Mouse (Mus musculus) urinary bladder, postnatal 14 days (tissue): Measurements from ENCODE around the gene Lbx2.

ENCODE experiments used
- DNase-seq: peaks from one replicate; pipeline ENCODE4 v3.0.0; 2021; ENCODE audit warnings: low spot score

The Lbx2 gene

DNA sequence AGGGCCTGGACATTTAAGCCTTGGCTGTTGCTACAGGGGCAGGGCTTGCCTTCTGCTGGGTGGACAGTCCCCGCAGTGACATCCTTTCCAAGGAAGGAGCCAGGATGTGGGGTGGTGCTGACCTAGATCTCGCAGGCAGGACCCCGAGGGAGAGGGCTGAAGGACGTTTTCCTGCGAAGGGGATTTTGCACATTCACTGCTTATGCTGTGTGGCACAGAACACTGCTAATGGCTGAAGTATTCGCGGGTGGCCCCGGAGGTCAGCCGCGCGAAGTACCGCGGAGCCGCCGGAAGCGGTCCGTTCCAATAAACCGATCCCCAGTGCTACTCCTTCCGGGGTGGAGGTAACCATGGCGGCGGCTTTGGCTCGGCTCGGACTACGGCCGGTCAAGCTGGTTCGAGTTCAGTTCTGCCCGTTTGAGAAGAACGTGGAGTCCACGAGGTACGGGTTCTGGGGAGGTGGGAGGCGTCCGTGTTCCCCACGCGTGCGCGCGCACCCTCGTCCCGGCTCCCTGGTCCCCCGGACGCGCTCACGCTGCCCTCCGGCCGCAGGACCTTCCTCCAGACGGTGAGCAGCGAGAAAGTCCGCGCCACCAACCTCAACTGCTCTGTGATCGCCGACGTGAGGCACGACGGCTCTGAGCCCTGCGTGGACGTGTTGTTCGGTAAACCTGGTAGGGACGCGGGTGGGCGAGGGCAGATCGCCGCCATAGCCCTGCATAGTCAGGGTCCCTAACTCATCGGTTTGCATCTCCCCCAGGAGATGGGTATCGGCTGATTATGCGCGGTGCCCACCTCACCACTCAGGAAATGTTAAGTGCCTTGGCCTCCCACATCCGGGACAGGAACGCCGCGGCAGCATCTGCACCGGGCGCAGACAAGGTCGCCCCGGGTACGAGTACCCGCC lies 22.8 kb downstream of the Lbx2 start, which contains the start of gene Mrpl53:
Mrpl53 (plus strand) TSS at position 279 of the 907 bp plus-strand sequence.
- peak; percentile 81 for DNase-seq

DNA sequence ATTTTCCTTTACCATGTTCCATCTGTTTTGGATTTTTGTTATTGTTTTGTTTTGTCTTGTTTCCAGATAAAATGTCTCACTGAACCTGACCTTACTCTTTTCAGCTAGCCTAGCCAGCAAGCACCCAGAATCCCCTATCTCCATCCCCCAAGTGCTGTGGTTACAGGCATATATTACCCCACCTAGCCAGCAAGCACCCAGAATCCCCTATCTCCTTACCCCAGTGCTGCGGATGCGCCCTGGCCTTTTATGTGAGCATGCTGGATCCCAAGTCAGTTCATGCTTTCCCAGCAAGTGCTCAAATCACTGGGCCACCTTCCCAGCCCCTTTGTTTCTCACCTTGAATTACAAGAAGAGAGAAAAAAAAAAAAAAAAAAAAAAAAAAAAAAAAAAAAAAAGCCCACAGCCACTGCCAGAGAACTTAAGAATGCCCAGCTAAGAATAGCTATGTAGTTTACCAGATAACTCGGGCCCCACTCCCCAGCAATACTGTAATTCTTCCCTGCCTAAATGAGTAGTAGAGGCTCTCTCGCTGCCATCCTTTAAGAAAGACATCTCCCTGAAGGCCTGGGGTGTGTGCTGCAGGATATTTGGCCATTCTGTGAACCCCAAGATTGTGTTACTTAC lies 25.5 kb downstream of the Lbx2 start:
- no peak for DNase-seq

DNA sequence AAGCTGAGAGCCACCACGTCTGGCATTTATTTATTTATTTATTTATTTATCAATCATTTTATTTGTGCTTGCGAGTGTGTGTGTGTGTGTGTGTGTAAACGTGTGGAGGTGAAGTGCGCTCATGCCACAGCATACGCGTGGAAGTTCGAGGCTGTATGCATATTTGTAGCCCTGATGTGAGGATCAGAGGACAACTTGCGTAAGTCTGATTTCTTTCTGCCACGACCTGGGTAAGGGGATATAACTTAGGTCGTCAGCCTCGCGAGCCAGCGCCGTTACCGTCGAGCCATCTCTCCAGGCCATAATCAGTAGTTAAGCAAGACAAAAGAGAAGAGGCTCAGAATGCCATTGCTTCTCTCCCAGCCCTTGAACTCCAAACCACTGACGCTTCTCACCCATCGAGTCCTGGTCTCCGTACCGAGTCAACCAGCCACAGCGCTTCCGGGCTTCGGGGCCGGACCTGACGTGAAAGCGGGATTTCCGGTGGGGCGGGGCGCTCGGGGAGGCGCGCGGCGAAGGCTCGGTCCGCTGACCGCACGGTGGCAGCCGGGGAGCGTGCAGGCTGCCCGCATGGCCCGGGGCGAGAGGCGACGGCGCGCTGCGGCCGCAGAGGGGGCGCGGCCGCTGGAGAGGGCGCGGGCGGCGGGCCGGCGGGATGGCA lies 29.0 kb downstream of the Lbx2 start, which contains the start of gene Mogs:
Mogs (plus strand) TSS at position 486 of the 661 bp plus-strand sequence.
- peak; percentile 95 for DNase-seq

DNA sequence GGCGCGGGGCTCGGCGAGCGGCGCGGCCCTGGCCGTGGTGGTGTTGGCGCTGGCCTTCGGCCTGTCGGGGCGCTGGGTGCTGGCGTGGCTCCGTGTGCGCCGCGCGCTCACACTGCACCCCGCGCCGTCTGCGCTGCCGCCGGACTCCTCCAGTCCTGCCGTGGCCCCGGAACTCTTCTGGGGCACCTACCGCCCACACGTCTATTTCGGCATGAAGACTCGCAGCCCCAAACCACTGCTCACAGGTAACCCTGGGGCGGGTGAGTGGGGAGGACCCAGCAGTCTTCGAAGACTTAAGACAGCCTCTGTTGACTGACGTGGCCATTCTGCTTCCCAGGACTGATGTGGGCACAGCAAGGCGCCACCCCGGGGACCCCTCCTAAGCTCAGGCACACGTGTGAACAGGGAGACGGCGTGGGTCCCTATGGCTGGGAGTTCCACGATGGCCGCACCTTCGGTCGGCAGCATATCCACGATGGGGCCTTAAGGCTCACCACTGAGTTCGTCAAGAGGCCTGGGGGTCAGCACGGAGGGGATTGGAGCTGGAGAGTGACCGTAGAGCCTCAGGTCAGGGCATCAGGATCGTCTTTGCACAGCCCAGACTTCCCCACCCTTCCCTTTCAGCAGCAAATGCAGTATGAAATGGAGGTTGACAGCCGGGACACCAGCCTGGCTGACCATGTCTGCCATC lies 29.7 kb downstream of the Lbx2 start:
- DNase-seq = no peak

DNA sequence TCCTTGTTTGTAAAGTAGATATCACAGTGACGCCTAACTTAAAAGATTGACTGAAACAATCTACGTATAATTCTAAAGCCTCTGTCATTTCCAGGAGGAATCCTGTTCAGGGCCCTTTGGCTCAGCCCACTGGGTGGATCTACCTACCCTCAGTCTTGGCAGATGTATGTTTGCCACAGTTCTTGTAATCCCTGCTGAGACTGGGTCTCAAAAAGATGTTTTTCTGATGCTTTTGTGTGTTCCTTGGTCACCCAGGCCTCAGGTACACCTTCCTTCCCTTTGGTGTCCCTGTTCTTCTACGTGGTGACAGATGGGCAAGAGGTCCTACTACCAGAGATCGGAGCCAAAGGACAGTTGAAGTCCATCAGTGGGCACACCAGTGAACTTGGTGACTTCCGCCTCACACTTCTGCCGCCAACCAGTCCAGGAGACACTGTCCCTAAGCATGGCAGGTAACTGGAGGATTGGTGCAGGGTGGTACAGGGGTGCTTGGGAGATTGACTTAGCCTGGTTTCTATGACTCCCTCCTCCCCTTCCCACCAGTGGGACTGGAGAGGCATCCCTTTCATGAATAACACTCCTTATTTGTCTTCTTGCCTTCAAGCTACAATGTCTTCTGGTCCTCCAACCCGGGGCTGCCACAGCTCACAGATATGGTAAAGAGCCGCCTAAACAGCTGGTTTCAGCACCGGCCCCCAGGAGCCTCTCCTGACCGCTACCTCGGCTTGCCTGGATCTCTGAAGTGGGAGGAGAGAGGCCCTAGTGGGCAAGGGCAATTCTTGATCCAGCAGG lies 30.4 kb downstream of the Lbx2 start:
- DNase-seq = no peak

DNA sequence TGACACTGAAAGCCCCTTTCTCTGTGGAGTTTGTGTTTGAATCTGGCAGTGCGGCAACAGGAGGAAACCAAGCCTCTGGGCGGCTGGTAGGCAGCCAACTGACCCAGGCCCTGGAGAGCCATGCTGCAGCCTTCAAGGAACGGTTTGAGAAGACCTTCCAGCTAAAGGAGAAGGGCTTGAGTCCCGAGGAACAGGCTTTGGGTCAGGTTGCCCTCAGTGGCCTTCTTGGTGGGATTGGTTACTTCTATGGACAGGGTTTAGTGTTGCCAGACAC lies 30.9 kb downstream of the Lbx2 start:
- no peak for DNase-seq

DNA sequence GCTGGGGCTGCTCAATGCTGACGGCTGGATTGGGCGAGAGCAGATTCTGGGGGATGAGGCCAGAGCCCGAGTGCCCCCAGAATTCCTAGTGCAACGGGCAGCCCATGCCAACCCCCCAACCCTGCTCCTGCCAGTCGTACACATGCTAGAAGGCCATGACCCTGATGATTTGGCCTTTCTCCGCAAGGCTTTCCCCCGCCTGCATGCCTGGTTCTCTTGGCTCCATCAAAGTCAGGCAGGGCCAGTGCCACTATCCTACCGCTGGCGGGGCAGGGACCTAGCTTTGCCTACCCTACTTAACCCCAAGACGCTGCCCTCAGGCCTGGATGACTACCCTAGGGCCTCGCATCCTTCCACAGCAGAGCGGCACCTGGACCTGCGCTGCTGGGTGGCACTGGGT lies 31.4 kb downstream of the Lbx2 start:
- DNase-seq = no peak

DNA sequence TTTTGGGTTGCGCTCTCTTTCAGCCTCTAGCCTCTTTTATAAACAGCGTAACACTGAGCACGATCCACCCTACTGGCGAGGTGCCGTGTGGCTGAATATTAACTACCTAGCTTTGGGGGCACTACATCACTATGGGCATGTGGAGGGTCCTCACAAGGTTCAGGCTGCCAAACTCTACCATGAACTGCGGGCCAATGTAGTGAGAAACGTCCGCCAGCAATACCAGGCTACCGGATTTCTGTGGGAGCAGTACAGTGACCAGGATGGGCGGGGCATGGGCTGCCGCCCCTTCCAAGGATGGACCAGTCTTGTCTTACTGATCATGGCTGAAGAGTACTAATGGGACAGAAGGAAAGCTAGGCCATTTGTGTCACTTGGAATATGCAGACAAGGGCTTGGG lies 32.2 kb downstream of the Lbx2 start:
- DNase-seq = no peak

DNA sequence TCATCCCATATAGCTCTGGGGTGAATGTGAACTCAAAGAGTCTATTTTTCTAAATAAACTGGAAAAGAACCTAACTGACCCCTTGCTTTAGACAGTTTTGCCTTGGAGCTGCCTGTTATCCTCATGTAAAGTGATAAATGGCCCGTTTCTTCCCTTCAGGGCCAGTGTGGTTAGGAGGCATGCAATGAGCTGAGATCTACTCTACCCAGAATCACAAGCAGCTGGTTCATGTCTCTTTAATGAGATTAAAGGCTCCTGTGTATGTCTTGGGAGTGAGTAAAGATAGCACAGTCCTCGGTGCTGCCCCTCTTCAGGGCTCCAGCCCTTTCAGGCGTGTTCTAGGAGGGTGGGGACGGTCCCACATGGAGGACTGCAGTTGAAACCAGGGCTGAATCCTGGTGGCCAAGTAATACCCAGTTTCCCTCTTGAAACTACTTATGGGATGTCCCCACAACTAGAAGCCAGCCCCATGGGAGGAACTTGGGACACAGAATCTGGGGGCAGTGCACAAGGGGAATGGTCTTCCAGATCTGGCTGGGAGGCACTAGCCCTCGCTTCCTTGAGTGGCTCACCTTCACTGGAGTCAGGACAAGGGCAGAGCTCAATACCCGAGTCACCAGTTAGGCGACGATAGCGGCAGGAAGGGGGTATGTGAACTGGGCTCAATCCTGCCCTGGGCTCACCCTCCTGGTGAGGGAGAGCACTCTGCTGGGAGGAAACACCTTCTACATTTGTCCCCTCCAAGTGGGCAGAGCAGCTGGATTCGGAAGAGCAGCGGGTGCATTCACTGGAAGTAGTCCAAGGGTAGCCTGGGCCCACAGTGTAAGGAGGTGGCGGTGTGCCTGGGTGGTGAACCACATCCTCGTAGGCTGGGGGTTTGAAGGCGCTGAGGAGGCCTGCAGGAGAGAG lies 32.9 kb downstream of the Lbx2 start:
- DNase-seq = no peak

DNA sequence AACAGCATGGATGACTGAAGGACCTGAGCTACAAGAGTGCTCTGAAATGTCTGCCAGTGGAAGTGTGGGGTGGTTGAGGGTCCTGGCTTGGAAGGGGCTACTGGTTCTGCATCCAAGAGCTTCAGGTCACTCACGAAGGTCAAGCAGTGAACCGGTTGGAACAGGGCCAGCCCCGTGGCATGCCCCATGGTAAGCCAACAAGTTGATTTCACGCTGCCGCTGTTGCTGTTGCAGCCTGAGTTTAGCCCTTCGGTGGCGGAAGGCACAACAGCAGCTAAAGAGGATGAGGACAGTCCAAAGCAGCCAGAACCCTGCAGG lies 33.5 kb downstream of the Lbx2 start:
- DNase-seq = no peak

DNA sequence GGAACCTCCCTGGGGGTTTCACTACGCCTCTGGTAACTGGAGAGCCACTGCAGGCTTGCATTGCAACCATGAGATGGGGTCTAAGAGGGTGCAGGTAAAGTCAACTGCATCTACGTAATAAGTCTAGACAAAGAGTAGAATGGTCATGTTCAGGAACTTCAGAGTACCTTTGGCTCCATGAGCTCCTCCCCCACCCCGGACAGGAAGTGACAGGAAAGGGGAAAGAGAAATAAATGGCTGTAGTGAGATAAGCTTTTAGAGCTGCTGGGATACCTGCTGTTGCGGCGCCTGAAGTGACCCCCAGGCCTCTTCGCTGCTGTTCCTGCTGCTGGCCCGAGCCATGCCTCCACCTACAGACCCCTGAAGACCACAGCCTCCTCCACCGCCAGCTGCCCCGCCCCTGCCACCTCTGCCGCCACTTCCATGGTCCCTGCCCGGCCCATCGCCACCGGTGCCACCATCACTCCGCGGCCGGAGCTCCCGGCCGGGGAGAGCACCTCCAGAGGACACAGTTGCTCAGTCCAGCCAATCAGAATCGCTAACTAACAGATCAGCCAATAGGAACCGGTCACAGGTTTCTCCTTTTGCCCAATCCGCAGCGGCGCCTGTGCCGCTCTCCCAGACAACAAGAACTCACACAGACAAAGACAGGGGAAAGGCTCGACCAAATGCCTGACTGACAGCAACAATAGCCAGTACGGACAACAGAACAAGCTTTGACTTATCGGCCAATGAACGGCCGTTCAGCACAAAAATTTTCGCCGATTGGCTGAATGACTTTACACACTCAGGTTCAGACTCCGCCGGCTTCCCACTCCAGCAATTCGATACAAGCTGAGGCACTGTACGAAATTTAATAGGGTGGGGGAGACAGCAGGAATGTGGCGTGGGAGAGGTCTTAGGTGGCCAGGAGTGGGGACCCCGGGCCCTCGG lies 35.0 kb downstream of the Lbx2 start, which contains the start of gene Wbp1:
Wbp1 (minus strand) TSS at position 630 of the 933 bp plus-strand sequence.
- peak; percentile 94 for DNase-seq

DNA sequence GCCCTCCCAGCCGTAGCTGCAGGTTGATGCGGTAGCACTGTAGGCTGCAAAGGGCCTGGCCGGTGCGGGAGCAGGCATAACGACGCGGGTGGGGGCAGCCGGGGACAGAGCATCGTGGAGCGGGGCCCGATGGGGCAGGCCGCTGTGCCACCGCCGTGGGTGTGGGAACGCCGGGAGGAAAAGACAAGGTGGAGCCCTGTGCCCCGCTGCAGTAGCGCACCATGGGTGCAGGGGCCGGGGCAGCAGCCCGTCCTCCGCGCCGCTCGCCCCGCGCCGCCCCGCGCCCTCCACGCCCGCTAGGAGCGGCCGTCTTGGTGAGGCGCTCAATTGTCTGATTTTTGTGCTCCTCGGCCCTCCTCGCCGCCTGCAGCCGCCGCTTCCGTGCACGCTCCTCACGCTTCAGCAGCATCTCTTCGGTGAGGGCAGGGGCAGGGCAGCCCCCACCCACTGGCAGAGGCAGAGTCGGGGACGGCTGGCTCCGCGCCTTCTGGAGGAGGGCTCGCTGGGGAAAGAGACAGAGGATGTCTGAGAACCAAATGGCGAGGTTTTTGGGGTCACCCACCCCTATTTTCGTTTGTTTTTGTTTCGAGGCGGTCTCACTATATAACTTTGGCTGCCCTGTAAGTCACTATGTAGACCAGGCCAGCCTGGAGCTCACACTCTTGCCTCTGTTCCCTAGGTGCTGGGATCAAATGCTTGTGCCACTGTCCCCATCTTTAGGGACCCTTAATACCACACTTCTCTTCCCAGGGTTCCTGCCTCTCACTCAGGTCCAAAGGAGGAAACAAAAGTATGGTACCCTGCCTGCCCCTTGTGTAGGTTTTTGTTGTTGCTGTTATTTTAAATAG lies 35.9 kb downstream of the Lbx2 start:
- no peak for DNase-seq

DNA sequence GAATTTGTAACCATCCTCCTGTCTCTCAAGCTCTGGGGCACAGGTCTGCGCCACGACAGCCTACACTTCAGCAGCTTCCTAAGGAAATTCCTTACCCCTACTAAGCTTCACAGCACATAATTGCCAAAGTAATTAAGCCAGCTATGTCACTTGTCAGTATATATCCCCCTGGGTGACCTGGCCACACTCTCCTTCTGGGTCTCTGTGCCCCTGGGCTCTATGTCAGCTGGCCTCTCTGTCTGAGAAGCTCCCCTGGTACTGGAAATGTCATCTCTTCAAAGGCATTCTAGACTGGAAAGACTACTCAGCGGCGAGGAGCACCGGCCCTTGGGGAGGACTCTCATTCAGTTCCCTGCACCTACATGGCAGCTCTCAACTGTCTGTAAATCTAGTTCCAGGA lies 36.8 kb downstream of the Lbx2 start:
- no peak for DNase-seq

DNA sequence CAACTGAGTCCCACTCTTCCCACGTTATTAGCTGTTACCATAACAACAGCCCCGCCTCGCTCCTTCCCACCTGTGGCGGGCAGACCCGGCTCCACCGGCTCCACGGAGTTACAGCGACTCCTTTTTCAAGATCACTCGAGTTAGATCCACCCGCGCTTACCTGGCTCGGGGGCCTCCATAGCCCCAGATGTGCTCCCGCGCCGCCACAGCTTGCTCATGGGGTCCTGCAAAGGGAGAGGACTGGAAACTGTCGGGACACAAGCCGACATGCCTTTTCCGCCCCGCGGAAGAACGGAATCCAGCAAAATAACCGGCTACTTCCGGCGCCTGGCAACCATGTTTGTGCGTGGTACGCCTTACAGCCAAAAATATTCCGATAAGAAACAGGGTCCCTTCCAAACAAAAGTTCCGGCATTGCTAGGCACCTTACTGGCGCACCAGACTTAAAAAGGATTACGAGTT lies 38.7 kb downstream of the Lbx2 start:
- DNase-seq = peak; percentile 93

DNA sequence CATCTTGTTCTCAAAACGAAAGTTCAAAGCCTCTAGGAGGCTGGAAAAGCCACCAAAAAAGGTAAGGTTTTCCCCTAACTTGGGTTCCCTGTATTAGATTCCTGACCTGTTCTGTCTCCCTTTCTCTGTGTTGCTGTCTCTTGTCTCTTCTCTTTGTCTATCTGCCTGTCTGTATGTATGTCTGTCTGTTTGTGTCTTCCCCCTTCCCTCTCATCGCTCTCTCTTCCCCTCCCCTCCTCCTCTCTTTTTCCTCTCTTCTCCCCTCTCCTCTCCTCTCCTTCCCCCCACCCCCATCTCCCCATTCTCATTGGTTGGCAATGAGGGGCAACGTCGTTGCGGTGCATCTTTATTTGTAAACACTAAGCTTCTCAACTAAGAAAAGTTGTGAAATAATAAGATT lies 39.2 kb downstream of the Lbx2 start, which contains the start of gene Ino80b:
Ino80b (minus strand) TSS at position 101 of the 400 bp plus-strand sequence.
- no peak for DNase-seq

DNA sequence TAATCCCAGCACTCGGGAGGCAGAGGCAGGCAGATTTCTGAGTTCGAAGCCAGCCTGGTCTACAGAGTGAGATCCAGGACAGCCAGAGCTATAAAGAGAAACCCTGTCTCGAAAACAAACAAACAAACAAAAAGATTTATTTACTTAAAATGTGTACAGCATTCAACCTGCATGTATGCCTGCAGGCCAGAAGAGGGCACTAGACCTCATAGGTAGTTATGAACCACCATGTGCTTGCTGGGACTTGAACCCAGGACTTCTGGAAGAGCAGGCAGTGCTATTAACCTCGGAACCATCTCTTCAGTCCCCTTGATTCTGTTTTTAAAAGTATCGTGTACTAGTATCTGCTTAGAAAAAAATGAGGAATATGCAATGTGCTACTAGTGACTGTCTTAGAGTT lies 41.3 kb downstream of the Lbx2 start:
- DNase-seq = no peak

DNA sequence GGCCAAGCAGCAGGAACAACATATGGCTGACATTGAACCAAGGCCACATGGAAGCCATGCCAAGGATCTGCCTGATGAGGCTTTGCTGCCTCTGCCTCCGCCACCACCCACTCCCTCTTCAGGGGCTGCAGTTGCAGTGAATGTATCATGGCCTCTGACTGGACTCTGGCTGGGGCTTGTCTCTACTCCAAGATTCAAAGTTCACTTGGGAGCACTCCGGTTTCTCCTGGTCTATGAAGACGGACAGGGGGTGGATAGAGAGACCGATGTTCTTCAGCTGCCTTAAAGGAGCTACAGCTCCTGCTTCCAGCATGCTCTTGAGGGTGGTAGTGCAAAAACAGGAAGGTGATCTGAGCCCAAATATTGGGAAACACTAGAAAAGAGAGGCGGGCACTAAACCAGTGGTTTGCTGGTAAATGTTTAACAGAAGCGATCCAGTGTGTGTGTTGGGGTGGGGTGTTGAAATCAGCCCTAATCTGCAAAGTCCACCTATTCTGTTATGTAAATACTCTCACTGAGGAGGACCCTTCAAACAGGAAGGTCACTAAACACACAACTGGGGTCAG lies 45.4 kb downstream of the Lbx2 start:
- no peak for DNase-seq
